Mouse (Mus musculus) neural tube, embryonic 15.5 days (tissue): ENCODE results near the gene Atn1. TPM values are rescaled to one million over a fixed set of nuclear protein-coding genes. Genes with fewer than 3 reads are reported as not detected.
A peak's percentile ranks its signal among the peaks of the same experiment; 100 is the strongest.

Experiments
- ATAC-seq: fragments of 200-750 bp; cut with Nextera tagmentation; 2 replicates; pipeline ENCODE4 v1.8.0; 2017; ENCODE audit warnings: mild to moderate bottlenecking, moderate TSS enrichment, moderate library complexity; ENCODE audit not compliant: low FRiP score
- H3K27ac ChIP-seq: fragments of 300-500 bp; sonication (generic); replicated peaks from 2 replicates; pipeline ENCODE4 v1.5.1; 2015; ENCODE audit warnings: mild to moderate bottlenecking, inconsistent platforms
- H3K27me3 ChIP-seq: fragments of 300-500 bp; sonication (generic); replicated peaks from 2 replicates; pipeline ENCODE4 v1.6.1; 2015; ENCODE audit warnings: inconsistent platforms
- H3K36me3 ChIP-seq: fragments of 300-500 bp; sonication (generic); 2 replicates; pipeline ENCODE4 v1.6.1; 2015; ENCODE audit warnings: inconsistent platforms
- H3K4me1 ChIP-seq: fragments of 300-500 bp; sonication (generic); 2 replicates; pipeline ENCODE4 v1.6.1; 2015; ENCODE audit warnings: inconsistent platforms
- H3K4me2 ChIP-seq: fragments of 300-500 bp; sonication (generic); 2 replicates; pipeline ENCODE4 v1.6.1; 2015; ENCODE audit warnings: inconsistent platforms, mild to moderate bottlenecking, moderate library complexity
- H3K4me3 ChIP-seq: fragments of 300-500 bp; sonication (generic); replicated peaks from 2 replicates; pipeline ENCODE4 v1.5.1; 2015; ENCODE audit warnings: mild to moderate bottlenecking, inconsistent platforms
- H3K9ac ChIP-seq: fragments of 300-500 bp; sonication (generic); replicated peaks from 2 replicates; pipeline ENCODE4 v1.6.1; 2015; ENCODE audit warnings: mild to moderate bottlenecking, inconsistent platforms
- H3K9me3 ChIP-seq: fragments of 300-500 bp; sonication (generic); replicated peaks from 2 replicates; pipeline ENCODE4 v1.6.1; 2016; ENCODE audit warnings: inconsistent platforms
- WGBS: fragments of 180-500 bp; shearing (Covaris S2); methylation state at CpG from one replicate; pipeline ENCODE4 v1.1.7; 2015; ENCODE audit warnings: mixed read lengths; 5-methylcytosine and 5-hydroxymethylcytosine counted together
- polyA plus RNA-seq: library from polyadenylated mRNA; unstranded; fragments of >200 nt; fragmentation: Nextera tagmentation; extraction: Ambion mirVana; gene quantifications from 2 replicates; pipeline ENCODE4 v1.2.1, GENCODE M21; 2015

The Atn1 gene
- polyA plus RNA-seq, 1 experiment from 2014 or later = 23.1 TPM

DNA sequence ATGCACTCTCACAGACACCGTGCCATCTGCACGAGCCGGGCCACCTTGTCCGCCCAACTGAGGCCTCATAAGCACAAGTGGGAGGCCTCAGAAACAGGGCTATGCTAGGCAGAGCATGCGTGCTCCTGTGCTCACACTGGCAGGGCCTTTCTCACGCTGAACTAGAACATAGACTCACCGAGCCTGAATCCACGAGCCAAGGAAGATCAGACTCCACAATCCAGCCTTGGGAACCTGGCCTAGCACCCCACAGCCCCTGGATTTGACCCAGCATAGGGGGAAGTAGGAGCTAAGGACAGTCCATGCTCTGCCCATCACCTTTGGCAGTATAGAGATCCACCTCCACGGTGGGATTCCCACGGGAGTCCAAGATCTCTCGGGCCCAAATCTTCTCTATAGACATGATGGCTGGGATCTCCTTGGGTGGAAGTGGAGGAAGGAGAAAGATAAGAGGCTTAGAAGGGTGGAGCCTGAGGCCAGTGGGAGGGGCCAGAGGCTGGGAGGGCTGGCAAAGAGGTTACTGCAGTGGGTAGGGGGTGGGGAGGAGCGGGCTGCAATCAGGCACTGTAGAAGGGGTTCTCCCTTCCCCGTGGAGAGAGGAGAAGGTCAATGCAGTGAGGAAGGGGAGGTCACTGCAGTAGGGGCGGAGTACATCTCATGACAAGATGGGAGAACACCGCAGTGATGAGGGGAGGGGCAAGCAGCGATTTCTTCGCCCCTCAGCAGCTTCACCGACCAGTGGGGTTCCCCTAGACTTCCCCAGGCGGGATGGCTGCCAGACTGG, 11.8 kb upstream of the Atn1 start:
- Histone ChIP-seq H3K27ac (peak overlapping the region; percentile 84), H3K9me3 (no peaks in the 10 kb centered on the region), H3K36me3 (peaks cover 3% of the 10 kb centered on the region; the same call in 1 of the 2 replicates), H3K4me3 (peak overlapping the region; percentile 63), H3K9ac (peak overlapping the region; percentile 77), H3K27me3 (no peaks in the 10 kb centered on the region; the same call in none of the 2 replicates), H3K4me1 (peaks cover 32% of the 10 kb centered on the region), H3K4me2 (peak overlapping the region; percentile 80)
- ATAC-seq = peak; percentile 61
- WGBS = 26% methylated on average over 19 of the region's 19 CpGs

DNA sequence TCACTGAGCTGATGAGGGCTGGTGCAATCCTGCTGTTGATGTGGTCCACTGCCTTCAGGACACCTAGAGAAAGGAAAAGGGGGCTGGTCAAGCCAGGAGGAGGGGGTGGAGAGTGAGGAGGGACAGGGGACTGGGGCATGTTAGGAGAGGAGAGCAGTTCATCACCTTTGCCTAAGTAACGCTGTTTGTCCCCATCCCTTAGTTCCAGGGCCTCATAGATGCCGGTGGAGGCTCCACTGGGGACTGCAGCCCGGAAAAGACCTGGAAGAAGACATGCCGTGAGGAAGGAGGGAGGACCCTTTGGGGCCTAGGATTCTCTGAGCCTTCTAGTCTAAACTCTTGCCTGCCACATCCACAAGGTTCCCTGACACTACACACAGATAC, 11.2 kb upstream of the Atn1 start:
- Histone ChIP-seq H3K4me2 (peak overlapping the region; percentile 80), H3K9me3 (no peaks in the 10 kb centered on the region), H3K4me1 (peaks cover 32% of the 10 kb centered on the region), H3K27ac (peak overlapping the region; percentile 84; the same call in 1 of the 2 replicates), H3K9ac (peak overlapping the region; percentile 77; the same call in 1 of the 2 replicates), H3K27me3 (no peaks in the 10 kb centered on the region; the same call in none of the 2 replicates), H3K4me3 (no peak overlapping the region; the same call in 1 of the 2 replicates), H3K36me3 (peaks cover 8% of the 10 kb centered on the region; the same call in 1 of the 2 replicates)
- 27% methylated on average over 4 of the region's 4 CpGs for WGBS
- no peak for ATAC-seq

DNA sequence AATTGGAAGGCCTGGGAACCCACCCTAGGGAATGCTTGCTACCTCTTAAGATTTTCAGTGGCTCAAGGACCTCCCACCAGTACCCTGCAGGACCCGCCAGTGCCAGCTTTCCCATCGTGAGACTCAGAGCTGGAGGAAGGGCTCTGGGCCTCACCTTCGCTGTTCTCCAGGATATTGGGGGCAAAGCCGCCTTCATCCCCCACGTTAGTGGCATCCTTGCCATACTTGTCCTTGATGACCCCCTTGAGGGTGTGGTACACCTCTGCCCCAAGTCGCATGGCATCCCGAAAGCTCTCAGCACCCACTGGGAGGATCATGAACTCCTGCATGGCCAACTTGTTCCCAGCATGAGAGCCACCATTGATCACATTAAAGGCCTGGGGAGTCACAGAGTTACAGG, 9.6 kb upstream of the Atn1 start:
- 81% methylated on average over 7 of the region's 7 CpGs for WGBS
- H3K4me2 ChIP-seq = no peak overlapping the region
- no peak for ATAC-seq

DNA sequence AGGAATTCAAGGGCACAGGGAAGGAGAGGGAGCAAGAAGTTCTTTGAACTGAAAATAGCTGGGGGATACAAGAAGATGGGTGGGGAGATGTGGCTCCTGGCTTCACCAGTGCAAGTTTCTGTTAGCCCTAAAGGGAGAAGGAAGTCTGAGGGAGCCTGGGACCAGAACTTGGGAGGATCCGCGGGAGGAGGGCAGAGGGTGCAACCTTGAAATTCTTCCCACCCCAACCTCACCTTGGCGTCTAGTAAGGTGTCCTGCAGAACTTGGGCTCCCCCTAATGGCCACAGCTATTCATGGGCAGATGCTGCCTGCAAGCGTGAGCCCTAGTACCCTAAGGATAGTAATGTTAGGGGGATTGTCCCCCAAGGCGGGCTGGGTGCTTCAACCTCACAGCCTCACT, 2.9 kb upstream of the Atn1 start:
- Histone ChIP-seq H3K27ac (peak overlapping the region; percentile 98), H3K4me1 (peaks cover 36% of the 10 kb centered on the region), H3K9me3 (no peaks in the 10 kb centered on the region), H3K9ac (0 out of 2 replicates have a peak overlapping the region, but pooled peaks have one; percentile 1), H3K4me3 (no peak overlapping the region), H3K27me3 (no peaks in the 10 kb centered on the region), H3K4me2 (peak overlapping the region; percentile 90; the same call in 1 of the 2 replicates), H3K36me3 (0 out of 2 replicates have a peak, but pooled peaks cover 13% of the 10 kb centered on the region)
- no peak for ATAC-seq
- 2% methylated on average over 5 of the region's 5 CpGs for WGBS

More for the DNA sequence above, 9.6 kb upstream of the Atn1 start:
- H3K9ac ChIP-seq = no peak overlapping the region
- H3K4me1 ChIP-seq = peaks cover 32% of the 10 kb centered on the region
- H3K27ac ChIP-seq = no peak overlapping the region
- H3K27me3 ChIP-seq = no peaks in the 10 kb centered on the region; the same call in none of the 2 replicates
- H3K36me3 ChIP-seq = peaks cover 17% of the 10 kb centered on the region; the same call in 1 of the 2 replicates
- H3K9me3 ChIP-seq = no peaks in the 10 kb centered on the region
- no peak overlapping the region for H3K4me3 ChIP-seq

DNA sequence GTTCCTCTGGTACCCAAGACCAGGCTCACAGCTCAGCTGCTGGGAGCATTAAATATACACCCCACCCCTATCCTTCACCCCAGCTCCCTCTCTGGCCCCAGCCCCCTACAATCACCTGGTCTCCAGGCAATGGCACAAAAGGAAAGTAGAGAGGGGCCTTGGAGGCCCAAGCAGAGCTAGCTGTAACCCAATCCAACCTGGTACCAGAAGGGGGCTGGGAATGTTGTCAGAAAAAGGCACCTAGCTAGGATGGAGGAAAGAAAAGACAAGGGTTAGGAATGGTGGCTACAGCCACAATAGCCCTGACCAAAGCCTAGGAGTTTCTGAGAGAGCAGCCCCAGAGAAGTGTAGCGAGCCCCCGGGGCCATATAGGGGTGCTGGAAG, 2.5 kb upstream of the Atn1 start:
- H3K4me1 ChIP-seq = peaks cover 40% of the 10 kb centered on the region
- H3K27ac ChIP-seq = peak overlapping the region; percentile 98
- no peak overlapping the region for H3K4me3 ChIP-seq
- ATAC-seq = no peak
- no peaks in the 10 kb centered on the region for H3K27me3 ChIP-seq
- H3K9ac ChIP-seq = 0 out of 2 replicates have a peak overlapping the region, but pooled peaks have one; percentile 1
- 56% methylated on average over 2 of the region's 2 CpGs for WGBS
- 0 out of 2 replicates have a peak, but pooled peaks cover 13% of the 10 kb centered on the region for H3K36me3 ChIP-seq
- peak overlapping the region; percentile 90; the same call in 1 of the 2 replicates for H3K4me2 ChIP-seq
- no peaks in the 10 kb centered on the region for H3K9me3 ChIP-seq

DNA sequence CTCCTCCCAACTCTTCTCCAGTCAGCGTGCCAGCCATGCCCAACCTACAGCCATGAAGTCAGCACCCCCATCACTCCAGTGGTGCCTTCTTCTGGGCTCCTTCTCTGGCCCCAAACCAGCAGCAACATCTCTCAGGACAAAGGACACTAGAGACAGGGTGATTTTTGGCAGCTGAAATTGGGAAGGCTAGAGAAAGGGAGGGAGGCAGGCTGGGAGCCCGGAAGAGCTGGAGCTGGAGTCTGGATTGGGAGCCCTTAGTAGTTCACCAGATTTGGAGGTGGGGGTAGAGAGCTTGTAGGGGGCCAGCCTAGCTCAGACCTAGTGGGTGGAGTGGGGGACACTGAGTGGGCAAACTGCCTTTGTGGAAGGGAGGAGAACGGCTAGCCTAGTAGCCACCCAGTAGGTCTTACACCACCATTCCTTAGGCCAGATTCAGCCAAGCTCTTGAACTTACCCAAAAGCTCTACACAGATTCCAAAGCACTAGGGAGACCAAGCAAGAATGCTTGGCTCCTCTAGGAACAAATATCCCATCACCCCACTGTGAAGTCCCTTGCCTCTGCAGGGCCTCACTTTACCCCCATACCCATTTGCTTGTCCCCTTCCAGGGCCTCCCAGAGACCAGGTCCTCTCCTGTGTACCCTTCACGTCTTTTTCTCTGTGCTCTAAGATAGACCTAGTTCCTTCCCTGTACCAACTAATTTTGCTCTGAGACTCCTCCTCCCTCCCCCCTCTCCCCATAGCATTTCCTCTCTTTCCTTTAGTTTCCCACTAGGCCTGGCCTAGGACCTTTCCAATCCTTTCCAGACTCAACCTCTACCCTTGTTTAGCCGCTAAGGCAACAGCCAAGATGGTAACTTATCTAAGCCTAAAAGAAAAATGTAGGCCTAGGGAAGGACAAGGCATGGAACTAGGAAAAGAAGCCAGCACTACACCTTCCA, 1.9 kb upstream of the Atn1 start:
- peaks cover 47% of the 10 kb centered on the region for H3K4me1 ChIP-seq
- 0 out of 2 replicates have a peak, but pooled peaks have one; percentile 4 for ATAC-seq
- peak overlapping the region; percentile 74 for H3K4me3 ChIP-seq
- no peaks in the 10 kb centered on the region for H3K9me3 ChIP-seq
- peak overlapping the region; percentile 90 for H3K4me2 ChIP-seq
- 26% methylated on average over 5 of the region's 5 CpGs for WGBS
- peak overlapping the region; percentile 95; the same call in 1 of the 2 replicates for H3K9ac ChIP-seq
- H3K27me3 ChIP-seq = no peaks in the 10 kb centered on the region
- H3K27ac ChIP-seq = peak overlapping the region; percentile 98
- H3K36me3 ChIP-seq = 0 out of 2 replicates have a peak, but pooled peaks cover 13% of the 10 kb centered on the region

DNA sequence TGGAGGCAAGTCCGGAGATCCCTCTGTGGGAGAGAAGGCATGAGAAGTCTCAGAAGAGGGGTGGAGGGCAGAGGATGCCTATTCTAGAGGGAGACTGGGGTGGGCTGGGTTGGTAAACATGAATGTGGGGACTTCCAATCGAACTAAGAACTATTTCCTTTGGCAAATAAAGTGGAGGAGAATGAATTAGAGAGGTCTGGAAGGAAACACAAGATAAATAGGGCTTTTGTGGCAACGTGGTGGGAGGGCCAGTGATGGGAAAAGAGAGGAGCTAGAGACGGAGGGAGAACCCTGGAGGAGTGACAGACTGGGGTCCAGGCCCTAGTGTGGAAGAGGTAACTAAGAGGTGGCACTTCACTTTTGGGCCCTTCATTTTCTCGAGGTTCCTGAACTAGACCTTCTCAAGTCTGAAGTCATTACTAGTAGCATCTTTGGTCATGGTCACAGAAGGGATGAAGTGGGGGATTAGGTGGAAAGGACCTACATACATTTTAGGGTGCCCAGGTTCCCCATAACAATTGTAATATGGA, 1.1 kb upstream of the Atn1 start:
- peak overlapping the region; percentile 74 for H3K4me3 ChIP-seq
- H3K36me3 ChIP-seq = 0 out of 2 replicates have a peak, but pooled peaks cover 7% of the 10 kb centered on the region
- H3K27ac ChIP-seq = peak overlapping the region; percentile 98
- ATAC-seq = no peak
- H3K4me1 ChIP-seq = peaks cover 55% of the 10 kb centered on the region
- 8% methylated on average over 5 of the region's 5 CpGs for WGBS
- no peaks in the 10 kb centered on the region for H3K27me3 ChIP-seq
- no peaks in the 10 kb centered on the region for H3K9me3 ChIP-seq
- peak overlapping the region; percentile 90 for H3K4me2 ChIP-seq
- peak overlapping the region; percentile 95 for H3K9ac ChIP-seq

DNA sequence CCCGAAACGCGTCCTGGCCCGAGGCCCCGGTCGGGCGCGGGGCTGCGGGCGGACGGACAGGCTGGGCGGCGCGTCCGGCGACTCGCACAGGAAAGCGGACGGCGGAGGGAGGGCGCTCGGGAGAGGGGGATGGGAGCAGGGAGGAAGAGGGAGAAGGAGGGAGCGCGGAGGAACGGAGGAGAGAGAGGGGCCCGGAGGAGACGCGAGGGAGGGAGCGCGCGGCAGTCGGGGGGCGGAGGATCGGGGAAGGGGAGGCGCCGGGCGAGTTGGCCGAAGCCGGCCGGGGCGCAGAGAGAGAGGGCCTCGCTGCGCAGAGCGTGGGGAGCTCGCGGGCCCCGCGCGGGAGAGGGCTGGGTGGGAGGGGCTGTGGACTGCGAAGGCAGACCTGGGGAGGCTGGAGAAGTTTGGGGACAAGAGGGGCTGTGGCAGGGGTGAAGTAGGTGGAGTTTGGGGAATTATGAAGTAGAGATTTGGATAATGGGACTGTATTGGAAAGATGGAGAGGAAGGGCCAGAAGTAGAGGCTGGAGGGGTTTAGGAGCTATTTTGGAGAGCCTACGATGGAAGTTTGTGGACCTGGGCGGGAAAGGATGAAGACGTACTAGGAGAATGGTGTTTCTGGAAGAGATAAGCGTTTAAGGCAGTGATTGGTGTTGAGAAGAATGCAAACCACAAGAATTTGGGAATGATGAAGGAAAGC, 477 bp upstream of the Atn1 start:
- WGBS = under 1% methylated on average over 51 of the region's 54 CpGs
- peak overlapping the region; percentile 95 for H3K9ac ChIP-seq
- peak; percentile 85 for ATAC-seq
- peak overlapping the region; percentile 98 for H3K27ac ChIP-seq
- peak overlapping the region; percentile 74 for H3K4me3 ChIP-seq
- H3K27me3 ChIP-seq = no peaks in the 10 kb centered on the region
- H3K4me1 ChIP-seq = peaks cover 60% of the 10 kb centered on the region
- 0 out of 2 replicates have a peak, but pooled peaks cover 6% of the 10 kb centered on the region for H3K36me3 ChIP-seq
- H3K9me3 ChIP-seq = no peaks in the 10 kb centered on the region
- peak overlapping the region; percentile 90 for H3K4me2 ChIP-seq

DNA sequence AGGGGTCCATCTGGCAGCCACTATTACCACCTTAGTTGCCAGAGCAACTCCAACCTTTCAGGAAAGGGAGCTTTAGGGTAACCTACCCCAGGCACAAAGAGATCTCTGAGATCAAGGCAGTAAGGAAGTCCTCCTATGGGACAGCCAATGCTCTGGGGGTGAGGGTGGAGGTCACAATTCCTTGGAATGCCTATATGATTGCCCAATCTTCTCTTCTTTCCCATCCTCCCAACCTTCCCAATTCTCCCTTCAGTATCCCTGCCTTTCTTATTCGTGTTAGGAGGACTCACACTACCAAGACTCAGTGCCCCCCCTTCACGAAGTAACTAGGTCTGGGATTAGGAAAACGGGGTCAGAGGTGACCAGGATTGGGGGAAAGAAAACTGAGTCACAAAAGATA, 1.0 kb downstream of the Atn1 start:
- H3K36me3 ChIP-seq = no peaks in the 10 kb centered on the region
- peak overlapping the region; percentile 74 for H3K4me3 ChIP-seq
- no peak for ATAC-seq
- H3K27ac ChIP-seq = peak overlapping the region; percentile 98
- no peaks in the 10 kb centered on the region for H3K9me3 ChIP-seq
- no peaks in the 10 kb centered on the region for H3K27me3 ChIP-seq
- H3K4me1 ChIP-seq = peaks cover 66% of the 10 kb centered on the region
- WGBS = 5% methylated on average over 3 of the region's 3 CpGs
- peak overlapping the region; percentile 95 for H3K9ac ChIP-seq
- H3K4me2 ChIP-seq = peak overlapping the region; percentile 90

DNA sequence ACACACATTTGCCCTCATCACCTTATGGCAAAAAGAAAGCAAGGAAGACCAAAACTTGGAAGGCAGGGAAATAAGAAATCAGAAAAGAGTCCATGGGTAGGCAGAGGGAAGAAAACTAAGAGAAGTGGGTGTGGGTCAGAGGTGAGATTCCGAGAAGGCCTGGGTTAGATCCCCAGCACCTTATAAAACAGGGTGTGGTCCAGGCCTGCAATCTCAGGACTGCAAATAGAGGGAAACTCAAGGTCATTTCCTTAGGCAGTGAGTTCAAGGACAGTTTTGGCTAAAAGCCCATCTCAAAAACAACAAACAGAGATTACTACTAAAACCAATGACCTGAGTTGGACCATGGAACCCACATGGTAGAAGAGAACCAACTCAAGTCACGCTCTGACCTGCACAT, 2.5 kb downstream of the Atn1 start:
- H3K4me1 ChIP-seq = peaks cover 66% of the 10 kb centered on the region
- no peak overlapping the region for H3K9ac ChIP-seq
- H3K27me3 ChIP-seq = no peaks in the 10 kb centered on the region
- 89% methylated on average over 2 of the region's 2 CpGs for WGBS
- ATAC-seq = no peak
- H3K36me3 ChIP-seq = peaks cover 11% of the 10 kb centered on the region
- no peak overlapping the region for H3K4me3 ChIP-seq
- H3K27ac ChIP-seq = no peak overlapping the region
- H3K4me2 ChIP-seq = peak overlapping the region; percentile 90
- H3K9me3 ChIP-seq = no peaks in the 10 kb centered on the region
